Mouse (Mus musculus) thymus, postnatal 4 days (tissue): ENCODE measurements around the gene Grin2c.
A peak's percentile ranks its signal among the peaks of the same experiment; 100 is the strongest.

Experiments
- DNase-seq: peaks from one replicate; pipeline ENCODE4 v3.0.0; 2021

Grin2c gene

GRCm38 (mm10) chr11:115262954-115263353, 4.1 kb downstream of the Grin2c start:
- DNase-seq = no peak

DNA sequence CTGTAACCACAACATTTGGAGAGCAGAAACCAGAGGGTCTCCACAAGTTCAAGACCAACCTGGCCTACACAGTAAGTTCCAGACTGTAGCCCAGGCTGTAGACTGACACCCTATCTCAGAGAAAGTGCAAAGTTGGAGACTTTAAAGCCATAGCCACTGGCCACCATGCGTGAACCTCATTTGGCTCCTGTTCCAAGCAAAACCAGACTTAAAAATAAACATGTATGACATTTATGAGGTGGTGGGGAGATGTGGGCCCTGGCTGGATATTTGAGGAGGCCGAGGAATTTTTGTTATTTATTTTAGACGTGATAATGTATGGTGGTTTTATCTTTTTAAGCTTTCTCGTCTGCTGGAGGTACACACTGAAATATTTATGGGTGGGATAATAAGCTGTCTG, 7.9 kb downstream of the Grin2c start:
- DNase-seq = no peak

DNA sequence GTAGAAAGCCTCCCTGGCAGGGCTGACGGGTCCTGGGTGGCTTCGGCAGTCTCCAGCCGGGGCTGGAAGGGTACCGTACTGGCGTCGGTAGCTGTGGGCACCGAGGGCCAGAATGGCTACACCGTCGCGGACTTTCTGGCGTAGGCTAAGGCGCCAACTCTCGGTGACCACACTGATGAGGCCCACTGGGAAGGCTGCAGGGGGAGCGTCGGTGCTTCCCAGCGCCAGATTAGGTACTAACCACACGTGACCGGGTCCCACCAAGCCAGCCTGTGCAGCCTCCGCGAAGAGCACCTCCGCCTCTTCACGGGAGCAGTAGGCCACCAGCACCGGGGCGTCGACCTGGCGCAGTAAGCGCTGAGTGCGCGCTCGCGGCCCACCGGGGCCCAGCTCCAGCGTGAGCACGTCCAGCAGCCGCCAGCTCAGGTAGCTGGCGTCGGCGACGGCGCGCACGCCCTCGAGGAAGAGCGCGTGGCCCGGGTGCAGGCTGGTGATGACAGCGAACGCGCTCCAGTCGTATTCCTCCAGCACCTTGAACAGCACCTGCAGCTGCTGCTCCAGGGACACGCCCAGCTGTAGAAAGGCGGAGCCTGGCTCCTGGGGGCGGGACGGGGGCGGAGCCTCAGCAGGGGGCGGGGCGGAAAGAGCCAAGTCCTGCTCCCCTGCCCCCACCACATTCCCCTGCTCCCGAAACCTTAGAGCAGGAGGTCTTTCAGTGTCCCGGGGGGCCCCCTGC, 9.1 kb downstream of the Grin2c start:
- peak; percentile 47 for DNase-seq

DNA sequence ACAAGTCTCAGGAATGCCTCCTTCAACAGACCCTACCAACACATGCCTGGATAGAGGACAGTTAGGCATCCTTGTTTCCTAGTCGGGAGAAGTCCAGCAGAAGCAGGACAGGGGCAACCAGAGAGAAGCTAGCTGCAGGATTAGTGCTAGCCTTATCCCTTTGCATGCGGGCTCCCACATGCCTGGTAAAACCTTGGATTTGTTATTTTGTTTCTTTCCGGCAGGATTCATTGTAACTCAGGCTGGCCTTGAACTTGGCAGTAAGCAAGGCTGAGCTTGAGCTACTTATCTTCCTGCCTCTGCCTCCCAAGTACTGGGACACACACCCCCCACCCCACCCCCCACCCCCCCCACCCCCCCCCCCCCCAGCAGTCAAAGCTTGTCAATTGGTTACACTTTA, 15.8 kb downstream of the Grin2c start:
- DNase-seq = no peak

- no peak for DNase-seq
Measured at GRCm38 (mm10) chr11:115250405-115251090, 16.5 kb downstream of the Grin2c start.

DNA sequence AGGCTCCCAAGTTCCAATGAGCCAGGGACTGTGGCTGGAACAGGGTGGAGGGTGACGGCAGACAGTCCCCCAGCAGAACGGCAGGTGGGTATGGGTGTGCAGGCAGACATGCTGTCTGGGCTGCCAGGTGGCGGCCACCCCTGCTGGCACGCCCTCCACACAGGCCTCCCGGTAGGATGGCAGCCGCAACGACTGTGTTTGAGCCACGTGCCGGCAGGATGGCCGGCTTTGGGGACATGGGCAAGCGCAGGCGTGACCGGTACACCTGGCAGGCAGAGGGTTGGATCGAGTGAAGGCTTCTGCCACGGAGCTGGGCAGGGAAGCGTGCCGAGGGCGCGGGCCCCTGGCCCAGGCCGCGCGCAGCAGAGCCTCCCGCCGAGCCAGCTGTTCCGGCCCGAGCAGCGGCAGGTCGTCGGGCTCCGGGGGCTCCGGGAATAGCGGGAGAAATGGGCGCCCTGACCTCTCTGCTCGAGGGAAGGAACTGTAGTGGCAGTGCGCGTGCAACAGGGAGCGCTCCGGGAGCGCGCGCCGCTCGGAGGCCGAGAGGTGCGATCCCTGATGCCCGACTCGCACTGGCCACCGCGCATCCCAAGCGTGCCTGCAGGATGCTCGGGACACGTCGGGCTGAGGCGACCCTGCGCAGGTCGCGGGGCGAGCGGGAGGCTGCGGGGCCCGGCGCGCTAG, 17.2 kb downstream of the Grin2c start:
- no peak for DNase-seq

DNA sequence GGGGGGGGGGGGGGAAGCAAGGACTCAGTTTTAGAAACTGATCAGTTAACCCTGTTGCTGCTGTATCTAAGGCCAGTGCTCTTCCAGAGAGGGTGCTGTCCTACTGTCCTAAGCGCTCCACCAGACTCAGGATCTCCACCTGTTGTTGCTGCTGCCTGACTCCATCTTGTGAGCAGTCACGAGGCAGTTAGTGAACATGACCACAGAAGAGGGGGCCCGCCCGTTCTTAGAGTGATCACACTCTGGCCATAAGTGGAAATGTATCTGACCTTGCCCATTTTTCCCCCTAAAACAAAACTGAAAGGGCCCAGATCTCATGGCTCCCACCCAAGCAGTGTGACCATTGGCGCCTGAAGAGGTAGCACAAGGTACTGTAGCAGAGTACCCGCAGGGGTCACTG, 19.1 kb downstream of the Grin2c start:
- DNase-seq = no peak

- DNase-seq = no peak
Measured at GRCm38 (mm10) chr11:115247240-115247639, 19.8 kb downstream of the Grin2c start.

DNA sequence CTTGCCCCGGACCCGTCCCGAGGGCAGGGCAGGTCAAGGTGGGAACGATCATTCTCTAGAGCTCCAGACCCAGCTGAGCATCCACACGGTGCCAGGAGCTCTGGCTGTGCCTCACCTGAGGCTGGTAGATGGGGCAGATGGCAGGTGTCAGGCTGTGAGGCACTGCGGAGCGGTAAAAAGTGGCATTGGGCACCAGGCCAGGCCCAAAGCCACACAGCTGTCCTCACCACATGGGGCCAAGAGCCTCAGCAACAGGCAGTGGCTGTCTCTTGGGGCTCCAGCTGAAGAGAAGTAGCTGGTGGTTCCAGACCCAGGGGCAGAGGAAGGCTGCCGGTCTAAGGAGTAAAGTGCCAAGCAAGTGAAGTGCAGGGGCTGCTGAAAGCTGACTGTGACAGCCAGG, 20.7 kb downstream of the Grin2c start:
- DNase-seq = no peak

- DNase-seq = no peak
Measured at GRCm38 (mm10) chr11:115244840-115245239, 22.2 kb downstream of the Grin2c start.

GRCm38 (mm10) chr11:115243783-115244182, 23.3 kb downstream of the Grin2c start:
- no peak for DNase-seq

DNA sequence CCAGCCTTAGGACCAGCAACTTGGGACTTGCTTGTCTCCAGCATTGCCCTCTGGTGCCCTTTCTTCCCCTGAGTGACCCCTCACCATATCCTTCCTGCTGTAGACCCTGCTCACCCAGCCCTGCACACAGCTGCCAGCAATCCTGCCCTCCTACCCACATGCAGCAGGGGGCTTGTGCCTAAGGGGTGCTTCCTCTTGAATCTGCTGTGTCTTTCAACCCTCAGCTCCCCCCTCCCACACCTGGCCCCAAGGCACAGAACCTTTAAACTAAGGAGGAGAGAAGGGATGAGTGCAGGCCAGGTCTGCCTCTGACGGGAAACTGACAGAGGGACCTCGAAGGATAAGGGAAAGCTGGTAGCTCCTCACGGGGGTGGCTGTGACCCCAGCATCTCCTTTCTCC, 24.3 kb downstream of the Grin2c start:
- peak; percentile 67 for DNase-seq

GRCm38 (mm10) chr11:115241402-115241801, 25.6 kb downstream of the Grin2c start:
- no peak for DNase-seq

DNA sequence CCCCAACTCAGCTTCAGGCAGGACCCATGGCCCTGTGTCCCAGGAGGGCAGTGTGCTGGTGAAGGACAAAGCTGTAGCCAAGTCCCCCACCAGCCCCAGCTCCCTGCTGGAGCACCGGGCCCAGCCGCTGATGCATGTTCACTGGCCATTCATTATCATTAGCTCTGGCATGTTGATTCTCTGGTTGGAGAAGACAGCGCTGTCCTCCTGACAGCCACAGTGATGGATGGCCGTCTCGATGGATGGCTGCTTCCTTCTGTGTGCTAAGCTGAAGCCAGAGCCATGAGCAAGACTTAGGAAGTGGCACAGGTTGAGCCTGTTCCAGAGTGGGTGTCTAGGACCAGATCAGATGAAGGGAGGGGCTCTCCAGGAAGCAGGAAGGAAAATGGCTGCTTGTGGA, 30.5 kb downstream of the Grin2c start:
- no peak for DNase-seq

- DNase-seq = no peak
Measured at GRCm38 (mm10) chr11:115234320-115235044, 32.6 kb downstream of the Grin2c start.

GRCm38 (mm10) chr11:115233526-115234290, 33.3 kb downstream of the Grin2c start:
- peak; percentile 51 for DNase-seq

DNA sequence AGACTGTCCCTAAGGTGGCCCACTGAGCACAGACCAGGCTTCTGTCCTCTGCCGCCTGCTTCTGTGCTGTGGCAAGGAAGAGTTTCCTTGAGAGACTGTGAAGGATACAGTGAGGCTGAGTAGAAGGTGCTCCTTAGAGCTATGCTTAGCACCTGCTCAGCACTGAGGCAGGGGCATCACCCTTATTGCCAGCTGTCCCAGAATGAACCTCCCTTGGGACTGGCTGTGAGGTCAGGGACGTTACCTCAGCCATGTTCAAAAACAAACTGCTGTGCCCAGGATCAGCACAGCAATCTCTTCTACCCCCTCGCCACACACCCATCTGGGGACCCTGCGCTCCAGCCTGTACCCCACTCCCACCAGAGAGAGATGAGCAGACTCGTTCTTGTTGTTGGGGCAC, 34.2 kb downstream of the Grin2c start:
- DNase-seq = peak; percentile 33

DNA sequence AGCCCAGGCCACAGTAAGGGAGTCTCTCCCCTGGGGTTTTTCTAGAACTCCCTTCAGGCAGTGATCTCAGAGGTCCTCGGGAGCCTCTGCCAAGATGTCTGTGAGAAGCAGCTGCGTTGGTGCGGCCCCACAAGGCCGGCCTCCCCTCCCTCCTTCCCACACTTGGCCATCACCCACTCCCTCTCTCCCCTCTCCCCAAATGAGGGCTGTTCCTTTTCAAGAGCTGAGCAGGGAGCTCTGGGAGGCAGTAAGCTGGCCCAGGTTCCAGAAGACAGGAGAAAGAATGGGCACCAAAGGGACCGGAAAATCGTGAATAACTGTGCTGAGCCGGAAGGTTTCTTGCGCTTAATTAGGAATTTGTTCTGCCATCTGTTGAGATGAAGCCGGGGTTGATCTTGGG, 35.1 kb downstream of the Grin2c start:
- DNase-seq = no peak

DNA sequence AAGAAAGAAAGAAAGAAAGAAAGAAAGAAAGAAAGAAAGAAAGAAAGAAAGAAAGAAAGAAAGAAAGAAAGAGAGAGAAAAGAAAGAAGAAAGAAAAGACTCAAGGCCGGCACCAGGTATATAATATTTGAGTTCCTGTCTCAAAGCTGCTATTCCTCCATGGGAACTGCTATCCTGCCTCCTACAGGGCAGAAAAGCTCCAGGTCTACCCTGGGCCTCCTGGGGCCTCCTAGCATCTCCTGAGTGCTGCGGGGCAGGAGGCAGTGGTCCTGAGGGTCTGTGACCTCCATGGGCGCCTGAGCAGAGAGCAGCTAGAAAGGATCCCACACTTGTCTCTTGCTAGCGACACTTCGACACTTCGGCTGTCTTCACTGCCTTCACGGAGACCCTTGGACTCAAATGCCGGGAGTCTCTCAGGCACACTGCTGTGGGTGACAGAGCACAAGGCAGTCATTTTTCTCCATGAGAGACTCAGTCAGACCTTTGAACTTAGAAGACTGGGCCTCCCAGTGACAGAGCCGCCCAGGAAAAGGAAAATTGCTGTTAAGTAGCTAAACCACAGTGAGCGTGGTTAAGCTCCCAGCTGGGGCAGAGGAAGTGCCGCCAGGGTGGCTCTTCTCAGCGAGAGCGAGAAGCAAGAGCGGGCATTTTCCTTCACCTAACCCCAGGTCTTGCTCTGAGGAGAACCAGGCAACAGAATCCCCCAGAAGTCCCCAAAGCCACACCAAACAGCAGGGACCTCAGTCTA, 35.7 kb downstream of the Grin2c start:
- DNase-seq = peak; percentile 80

DNA sequence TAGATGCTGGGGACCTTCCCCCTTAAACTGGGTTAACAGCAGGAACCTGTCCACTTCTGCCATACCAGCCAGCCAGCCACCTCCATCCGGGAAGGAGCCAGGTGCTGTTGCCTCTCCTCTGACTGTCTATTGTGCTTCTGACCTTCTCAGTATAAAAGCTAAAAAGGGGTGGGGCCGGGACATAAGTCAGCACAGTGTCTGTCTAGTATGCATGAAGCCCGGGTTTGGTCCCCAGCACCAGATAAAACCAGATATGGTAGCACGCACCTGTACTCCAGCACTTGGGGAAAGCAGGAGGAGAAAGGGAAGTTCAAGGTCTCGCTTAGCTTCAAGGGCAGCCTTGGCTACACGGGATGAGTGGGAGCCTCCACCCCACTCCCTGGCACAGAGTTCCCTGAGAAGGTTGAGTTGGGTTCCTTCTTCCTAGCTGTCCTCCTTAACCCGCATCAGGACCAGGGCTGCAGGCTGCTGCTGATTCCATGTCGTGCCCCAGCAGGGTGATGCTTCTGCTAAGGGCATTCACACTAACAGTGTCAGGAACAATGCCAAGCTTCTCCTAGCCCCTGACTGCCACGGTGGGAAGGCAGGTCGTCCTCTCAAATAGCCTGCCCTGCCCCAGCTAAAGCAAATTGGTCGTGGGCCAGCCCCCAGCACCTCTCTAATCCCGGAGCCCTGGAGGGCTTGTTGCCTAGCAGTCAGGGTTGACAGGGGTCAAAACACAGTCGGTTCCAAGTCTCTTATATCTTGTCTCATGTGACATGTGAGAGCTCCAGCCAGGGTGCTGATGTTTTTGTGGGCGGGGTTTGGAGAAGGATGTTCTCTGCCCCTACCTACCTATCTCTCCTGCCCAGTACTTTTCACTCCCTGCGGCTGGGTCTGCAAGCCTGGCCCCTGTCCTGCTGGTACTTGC, 37.8 kb downstream of the Grin2c start:
- peak; percentile 32 for DNase-seq

DNA sequence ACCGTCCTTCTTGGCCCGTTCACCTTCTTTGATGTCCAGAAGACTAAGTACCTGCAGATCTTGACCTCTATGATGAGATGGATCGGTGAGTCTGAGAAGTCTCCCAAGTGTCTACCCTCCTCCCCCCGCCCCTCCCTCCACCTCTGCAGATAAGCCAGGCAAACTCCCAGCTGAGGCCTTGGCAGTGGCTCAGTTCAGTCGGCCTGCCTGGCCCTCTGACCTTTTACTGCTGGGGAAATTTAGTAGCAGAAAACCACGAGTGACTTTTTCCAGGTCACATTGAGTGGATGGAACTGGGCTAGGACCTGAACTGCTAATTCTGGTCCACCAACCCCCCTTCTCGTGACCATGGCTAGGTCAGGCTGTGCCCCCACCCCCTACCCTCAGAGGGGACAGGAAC, 38.6 kb downstream of the Grin2c start:
- DNase-seq = no peak
